In the genomic region with DNA sequence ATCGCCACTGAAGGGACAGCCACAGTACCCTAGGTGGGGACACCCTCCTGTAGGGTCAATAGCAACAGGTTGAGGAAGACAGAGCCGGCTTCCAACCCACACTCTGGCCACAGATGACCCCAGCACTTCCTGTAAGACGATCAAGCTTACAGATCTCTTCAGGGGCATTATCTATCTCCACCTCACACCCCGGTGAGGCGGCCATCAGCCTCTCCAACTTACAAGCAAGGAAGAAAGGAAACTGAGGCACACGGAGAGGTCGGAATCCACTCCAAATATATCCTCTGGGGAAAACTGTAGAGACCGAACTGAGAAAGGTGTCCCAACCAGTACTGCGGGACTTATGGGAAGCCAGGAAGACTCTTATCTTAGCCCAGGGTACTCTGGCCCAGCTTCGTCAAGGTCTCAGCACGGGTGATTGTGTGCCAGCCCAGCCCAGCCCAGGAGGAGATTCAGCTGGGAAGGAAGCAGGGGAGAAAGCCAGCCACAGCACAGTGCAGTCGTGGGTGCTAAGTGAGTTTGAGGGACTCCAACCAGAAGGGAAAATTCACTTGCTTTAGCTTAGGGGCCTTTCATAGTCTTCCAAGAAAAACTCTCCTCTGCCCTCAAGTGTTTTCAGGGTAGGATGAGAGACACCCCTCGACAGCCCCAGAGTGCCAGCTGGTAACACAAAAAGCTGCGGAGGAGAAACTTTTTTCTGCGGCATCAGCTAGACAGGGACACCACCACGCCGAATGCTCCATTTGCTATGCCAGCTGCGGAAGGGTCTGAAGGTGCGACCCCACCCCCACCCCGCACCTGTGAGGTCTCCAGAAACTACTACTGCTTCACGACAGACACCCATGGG, we compare ENCODE assay signal across 9 mouse cellular contexts. TPM values are rescaled to one million over a fixed set of nuclear protein-coding genes. Genes with fewer than 3 reads are reported as not detected.
DNase-seq lines count a peak whose midpoint lies in the region; ATAC-seq lines count a peak whose summit lies in the region.
"Had no signal": no experiment of that assay in that cellular context is flagged by ENCODE, and none has a peak within 500 bp of the region (broad histone marks: within the 10 kb centered on the region; RNA-seq: fewer than 3 reads in every experiment).

No protein-coding gene starts in this region.

- 0 out of 2 replicates have a peak, but pooled peaks cover 3% of the 10 kb centered on the region for H3K27me3 ChIP-seq in heart, embryonic 11.5 days (ENCODE audit: control insufficient read depth, insufficient read depth, low read length)
- no peaks in the 10 kb centered on the region for H3K27me3 ChIP-seq in embryonic facial prominence, embryonic 14.5 days (replicated peaks; ENCODE audit: control insufficient read depth, insufficient read depth, low read length)
- peaks cover 18% of the 10 kb centered on the region for H3K27me3 ChIP-seq in liver, embryonic 11.5 days (replicated peaks; ENCODE audit: control insufficient read depth, insufficient read depth, low read length)

- no peaks in the 10 kb centered on the region for H3K36me3 ChIP-seq in heart, embryonic 11.5 days (ENCODE audit: control insufficient read depth, insufficient read depth, low read length)
- H3K36me3 ChIP-seq in embryonic facial prominence, embryonic 14.5 days (ENCODE audit: control insufficient read depth, insufficient read depth, low read length), result no peaks in the 10 kb centered on the region
- no peaks in the 10 kb centered on the region for H3K36me3 ChIP-seq in liver, embryonic 11.5 days (ENCODE audit: control insufficient read depth, insufficient read depth, low read length)

- 2% methylated on average over 21 of the region's 21 CpGs for WGBS in heart, embryonic 11.5 days (ENCODE audit: insufficient replicate concordance)
- whole genome bisulfite sequencing in embryonic facial prominence, embryonic 14.5 days, result 5% methylated on average over 21 of the region's 21 CpGs
- WGBS in liver, embryonic 11.5 days, result 3% methylated on average over 21 of the region's 21 CpGs

- peak overlapping the region; percentile 87 for H3K4me2 ChIP-seq in heart, embryonic 11.5 days
- peak overlapping the region; percentile 96 for H3K4me2 ChIP-seq in embryonic facial prominence, embryonic 14.5 days (ENCODE audit: low read depth, low read length)
- H3K4me2 ChIP-seq in liver, embryonic 11.5 days, result peak overlapping the region; percentile 96

- DNase-seq in heart, postnatal 10 days, result no peak
- peak; percentile 12 for DNase-seq in CD4-positive helper T cell, adult 2 months (ENCODE audit: low read depth, low spot score)
- DNase-seq in embryonic facial prominence, embryonic 14.5 days (ENCODE audit: low spot score), result no peak
- no peak for DNase-seq in liver, embryonic 11.5 days (ENCODE audit: low spot score)
- DNase-seq in right cerebral cortex, adult 18-20 months, result no peak
- no peak for DNase-seq in layer of hippocampus, postnatal 36 days
- DNase-seq in adipocyte (ENCODE audit: low spot score), result no peak

- no peaks in the 10 kb centered on the region for H3K9me3 ChIP-seq in heart, embryonic 11.5 days (replicated peaks; ENCODE audit: control insufficient read depth, low read length)
- H3K9me3 ChIP-seq in embryonic facial prominence, embryonic 14.5 days (ENCODE audit: control insufficient read depth, low read length), result no peaks in the 10 kb centered on the region
- no peaks in the 10 kb centered on the region for H3K9me3 ChIP-seq in liver, embryonic 11.5 days (ENCODE audit: control insufficient read depth, low read length)

- H3K9ac ChIP-seq in heart, embryonic 11.5 days (ENCODE audit: low read depth, low read length), result peak overlapping the region; percentile 77
- peak overlapping the region; percentile 78 for H3K9ac ChIP-seq in embryonic facial prominence, embryonic 14.5 days (ENCODE audit: low read depth, low read length)
- peak overlapping the region; percentile 66 for H3K9ac ChIP-seq in liver, embryonic 11.5 days (ENCODE audit: low read depth, low read length)

- no peak for ATAC-seq in heart, embryonic 11.5 days (replicated peaks; ENCODE audit: insufficient number of reproducible peaks, low FRiP score, low TSS enrichment)
- ATAC-seq in embryonic facial prominence, embryonic 14.5 days (ENCODE audit: low read depth), result no peak
- no peak for ATAC-seq in liver, embryonic 11.5 days (replicated peaks; ENCODE audit: low FRiP score)

- H3K4me1 ChIP-seq in heart, embryonic 11.5 days (ENCODE audit: control insufficient read depth, insufficient read depth, low read length), result peaks cover 65% of the 10 kb centered on the region
- peaks cover 61% of the 10 kb centered on the region for H3K4me1 ChIP-seq in embryonic facial prominence, embryonic 14.5 days (ENCODE audit: control insufficient read depth, insufficient read depth, low read length)
- peaks cover 67% of the 10 kb centered on the region for H3K4me1 ChIP-seq in liver, embryonic 11.5 days (replicated peaks; ENCODE audit: control insufficient read depth, insufficient read depth, low read length)

- H3K4me3 ChIP-seq in heart, embryonic 11.5 days (ENCODE audit: low read depth, low read length), result peak overlapping the region; percentile 68
- H3K4me3 ChIP-seq in embryonic facial prominence, embryonic 14.5 days (ENCODE audit: low read depth, low read length), result peak overlapping the region; percentile 70
- peak overlapping the region; percentile 69 for H3K4me3 ChIP-seq in liver, embryonic 11.5 days (ENCODE audit: low read depth, low read length)

- intact Hi-C loops in heart, postnatal 10 days (cut with DNase I), result loop anchor here (2.0 kb wide), 1 partner anchor 37 kb away; no protein-coding TSS in a partner anchor

- H3K27ac ChIP-seq in heart, embryonic 11.5 days (ENCODE audit: low read depth, low read length), result no peak overlapping the region
- H3K27ac ChIP-seq in embryonic facial prominence, embryonic 14.5 days (replicated peaks; ENCODE audit: low read depth, low read length), result no peak overlapping the region
- peak overlapping the region; percentile 19; the same call in 1 of the 2 replicates for H3K27ac ChIP-seq in liver, embryonic 11.5 days (ENCODE audit: low read depth, low read length)

RNA-seq across cellular contexts. Expression of a gene that starts 1.5 kb away (rescaled TPM):
- 6.3 and 7.8 TPM in 2 replicates for polyA plus RNA-seq in heart, embryonic 11.5 days (2014; fragmentation: Nextera tagmentation; extraction: Ambion mirVana)
- 10 to 100 TPM; 32.8 to 34.4 TPM for total RNA-seq in heart, postnatal 10 days (2021)
- polyA plus RNA-seq in embryonic facial prominence, embryonic 14.5 days (2014; fragmentation: Nextera tagmentation; extraction: Ambion mirVana), result 4.2 and 4.7 TPM in 2 replicates
- polyA plus RNA-seq in liver, embryonic 11.5 days (2014; fragmentation: Nextera tagmentation; extraction: Ambion mirVana), result 5.9 and 7.4 TPM in 2 replicates
- 10 to 100 TPM; 68.1 to 70.0 TPM for total RNA-seq in layer of hippocampus, postnatal 36 days (2021)

RNA-seq across cellular contexts. Expression of a gene that starts 32.4 kb away (rescaled TPM):
- polyA plus RNA-seq in heart, embryonic 11.5 days (2014; fragmentation: Nextera tagmentation; extraction: Ambion mirVana), result 0.28 and 0.29 TPM in 2 replicates
- 1 to 10 TPM; 1.5 to 3.2 TPM for total RNA-seq in heart, postnatal 10 days (2021)
- polyA plus RNA-seq in embryonic facial prominence, embryonic 14.5 days (2014; fragmentation: Nextera tagmentation; extraction: Ambion mirVana), result 0.58 and 0.64 TPM in 2 replicates
- polyA plus RNA-seq in liver, embryonic 11.5 days (2014; fragmentation: Nextera tagmentation; extraction: Ambion mirVana), result 0.14 TPM in 1 of 2 replicates, not detected in the other
- total RNA-seq in layer of hippocampus, postnatal 36 days (2021), result 1 to 10 TPM; 4.5 to 5.7 TPM
- total RNA-seq: neutrophil, adult 5-6 weeks had no signal
